Mouse (Mus musculus): ENCODE measurements around the gene N4bp2.

- TF ChIP-seq CTCF (IDR thresholded peaks at IDR 0.05; ENCODE audit: low read depth, low read length) (no peak), GATA2 (IDR thresholded peaks at IDR 0.05; ENCODE audit: borderline replicate concordance, low read depth, low read length) (no peak)
These were observed 108.1 kb downstream of the N4bp2 start for GRCm38 (mm10) chr5:65871276-65871875.
